Comparison of ENCODE assay signal across 15 mouse cellular contexts in the genomic region with DNA sequence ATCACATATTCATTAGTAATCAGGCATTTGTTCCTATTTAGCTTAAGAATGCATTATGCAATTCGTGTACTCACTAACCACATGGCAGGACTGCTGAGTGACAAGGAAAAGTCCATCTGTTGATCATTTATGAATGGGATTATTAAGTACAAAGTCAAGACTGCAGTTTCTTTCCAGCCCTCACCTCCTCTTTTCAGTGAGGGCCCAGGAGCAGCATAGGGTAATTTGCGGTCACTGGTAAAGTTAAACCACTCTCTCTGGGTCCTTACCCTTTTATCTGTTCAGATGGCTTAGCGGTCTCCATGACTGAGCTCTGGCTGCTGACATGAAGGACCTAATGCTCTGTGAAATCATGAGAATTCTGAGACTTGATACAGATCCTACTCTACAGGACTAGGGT.
DNase-seq lines count a peak whose midpoint lies in the region.
"Had no signal": no experiment of that assay in that cellular context is flagged by ENCODE, and none has a peak within 500 bp of the region (broad histone marks: within the 10 kb centered on the region; RNA-seq: fewer than 3 reads in every experiment).

No protein-coding gene starts in this region.

- peak; percentile 13 for DNase-seq in layer of hippocampus, adult 9-10 months (ENCODE audit: low spot score)
- DNase-seq in layer of hippocampus, postnatal 10 days (ENCODE audit: low spot score in 2 of 2): no peak
- peak; percentile 16 for DNase-seq in brain, adult 2 months (ENCODE audit: low read depth, low spot score)
- peak; percentile 57 to 81 for DNase-seq in kidney, adult 8-10 months
- peak; percentile 13 to 61 for DNase-seq in kidney, postnatal 25 days
- DNase-seq in spleen, adult 18-20 months: no peak
- no peak for DNase-seq in thymus, postnatal 36 days
- DNase-seq: adrenal gland, adult 8-10 months; B cell, adult 2 months; cerebellum, adult 18-20 months; cerebellum, postnatal 36 days; gastrocnemius, postnatal 25 days; heart, adult 18-20 months; heart, postnatal 14 days; right cerebral cortex, postnatal 14 days had no signal

Comparison
In these comparisons a context has a peak if more than half of its experiments do, and no peak if none do; other contexts are left out.
1. DNase-seq: peak in layer of hippocampus, adult 9-10 months (single experiment), brain, adult 2 months (single experiment), kidney, adult 8-10 months (2 of 2) and kidney, postnatal 25 days (2 of 2); none in layer of hippocampus, postnatal 10 days (0 of 2), spleen, adult 18-20 months (0 of 2) and thymus, postnatal 36 days (0 of 2).